Mouse (Mus musculus): ENCODE measurements around the gene Haus4. TPM values are rescaled to one million over a fixed set of nuclear protein-coding genes. Genes with fewer than 3 reads are reported as not detected.

Gene Haus4
- polyA plus RNA-seq (2014; fragmentation: Illumina TruSeq; extraction: RNeasy Lipid Tissue Mini Kit (QIAGEN cat#74804); ENCODE audit: low read depth, low replicate concordance): 3.4 TPM

GRCm38 (mm10) chr14:54553975-54554769, at the start of gene Haus4:
Haus4 (minus strand) TSS chr14:54554616.

GRCm38 (mm10) chr14:54577089-54577982, 22.9 kb upstream of the Haus4 start, which contains the start of gene Ajuba:
Ajuba (minus strand) TSS chr14:54577558.

Other genes starting within 250 kb of the Haus4 start
- 11.4 TPM for gene Oxa1l, start 193.8 kb downstream of the Haus4 start, polyA plus RNA-seq (2014; fragmentation: Illumina TruSeq; extraction: RNeasy Lipid Tissue Mini Kit (QIAGEN cat#74804); ENCODE audit: low read depth, low replicate concordance)
- 50.5 TPM for gene Slc7a7, start 136.8 kb downstream of the Haus4 start, polyA plus RNA-seq (2014; fragmentation: Illumina TruSeq; extraction: RNeasy Lipid Tissue Mini Kit (QIAGEN cat#74804); ENCODE audit: low read depth, low replicate concordance)
- gene Mrpl52, start 127.7 kb downstream of the Haus4 start, polyA plus RNA-seq (2014; fragmentation: Illumina TruSeq; extraction: RNeasy Lipid Tissue Mini Kit (QIAGEN cat#74804); ENCODE audit: low read depth, low replicate concordance): 47.3 TPM
- 6.0 TPM for gene Mmp14, start 123.0 kb downstream of the Haus4 start, polyA plus RNA-seq (2014; fragmentation: Illumina TruSeq; extraction: RNeasy Lipid Tissue Mini Kit (QIAGEN cat#74804); ENCODE audit: low read depth, low replicate concordance)
- 4.0 TPM for gene Lrp10, start 90.5 kb downstream of the Haus4 start, polyA plus RNA-seq (2014; fragmentation: Illumina TruSeq; extraction: RNeasy Lipid Tissue Mini Kit (QIAGEN cat#74804); ENCODE audit: low read depth, low replicate concordance)
- gene Rem2, start 78.5 kb downstream of the Haus4 start, polyA plus RNA-seq (2014; fragmentation: Illumina TruSeq; extraction: RNeasy Lipid Tissue Mini Kit (QIAGEN cat#74804); ENCODE audit: low read depth, low replicate concordance): not detected
- 43.0 TPM for gene Prmt5, start 37.1 kb downstream of the Haus4 start, polyA plus RNA-seq (2014; fragmentation: Illumina TruSeq; extraction: RNeasy Lipid Tissue Mini Kit (QIAGEN cat#74804); ENCODE audit: low read depth, low replicate concordance)
- 7.9 TPM for gene Ajuba, start 22.9 kb upstream of the Haus4 start, polyA plus RNA-seq (2014; fragmentation: Illumina TruSeq; extraction: RNeasy Lipid Tissue Mini Kit (QIAGEN cat#74804); ENCODE audit: low read depth, low replicate concordance)
- 2.3 TPM for gene 4931414P19Rik, start 51.4 kb upstream of the Haus4 start, polyA plus RNA-seq (2014; fragmentation: Illumina TruSeq; extraction: RNeasy Lipid Tissue Mini Kit (QIAGEN cat#74804); ENCODE audit: low read depth, low replicate concordance)
- 3.2 TPM for gene Psmb5, start 63.4 kb upstream of the Haus4 start, polyA plus RNA-seq (2014; fragmentation: Illumina TruSeq; extraction: RNeasy Lipid Tissue Mini Kit (QIAGEN cat#74804); ENCODE audit: low read depth, low replicate concordance)
- not detected for gene Psmb11, start 66.8 kb upstream of the Haus4 start, polyA plus RNA-seq (2014; fragmentation: Illumina TruSeq; extraction: RNeasy Lipid Tissue Mini Kit (QIAGEN cat#74804); ENCODE audit: low read depth, low replicate concordance)
- gene Gm17606, start 86.3 kb upstream of the Haus4 start, polyA plus RNA-seq (2014; fragmentation: Illumina TruSeq; extraction: RNeasy Lipid Tissue Mini Kit (QIAGEN cat#74804); ENCODE audit: low read depth, low replicate concordance): not detected
- not detected for gene Cdh24, start 86.7 kb upstream of the Haus4 start, polyA plus RNA-seq (2014; fragmentation: Illumina TruSeq; extraction: RNeasy Lipid Tissue Mini Kit (QIAGEN cat#74804); ENCODE audit: low read depth, low replicate concordance)
- gene 1700123O20Rik, start 131.6 kb upstream of the Haus4 start, polyA plus RNA-seq (2014; fragmentation: Illumina TruSeq; extraction: RNeasy Lipid Tissue Mini Kit (QIAGEN cat#74804); ENCODE audit: low read depth, low replicate concordance): 18.0 TPM
- 110 TPM for gene Acin1, start 132.3 kb upstream of the Haus4 start, polyA plus RNA-seq (2014; fragmentation: Illumina TruSeq; extraction: RNeasy Lipid Tissue Mini Kit (QIAGEN cat#74804); ENCODE audit: low read depth, low replicate concordance)
- not detected for gene Gm29776, start 144.2 kb upstream of the Haus4 start, polyA plus RNA-seq (2014; fragmentation: Illumina TruSeq; extraction: RNeasy Lipid Tissue Mini Kit (QIAGEN cat#74804); ENCODE audit: low read depth, low replicate concordance)
- gene Cebpe, start 157.6 kb upstream of the Haus4 start, polyA plus RNA-seq (2014; fragmentation: Illumina TruSeq; extraction: RNeasy Lipid Tissue Mini Kit (QIAGEN cat#74804); ENCODE audit: low read depth, low replicate concordance): not detected
- 51.3 TPM for gene Slc7a8, start 227.3 kb upstream of the Haus4 start, polyA plus RNA-seq (2014; fragmentation: Illumina TruSeq; extraction: RNeasy Lipid Tissue Mini Kit (QIAGEN cat#74804); ENCODE audit: low read depth, low replicate concordance)